Mouse (Mus musculus) hindbrain, postnatal 0 days (tissue): ENCODE results near the gene Ets1. TPM values are rescaled to one million over a fixed set of nuclear protein-coding genes. Genes with fewer than 3 reads are reported as not detected.

ENCODE experiments used
- ATAC-seq: fragments of 200-750 bp; cut with Nextera tagmentation; 2 replicates; pipeline ENCODE4 v1.8.0; 2017; ENCODE audit warnings: mild to moderate bottlenecking, moderate TSS enrichment, moderate library complexity
- DNase-seq: peaks from one replicate; pipeline ENCODE4 v3.0.0-alpha.2; 2015; ENCODE audit warnings: low spot score
- H3K27ac ChIP-seq: fragments of 300-500 bp; sonication (generic); 2 replicates; pipeline ENCODE4 v1.5.1; 2014; ENCODE audit warnings: mild to moderate bottlenecking
- H3K27me3 ChIP-seq: fragments of 300-500 bp; sonication (generic); 2 replicates; pipeline ENCODE4 v1.6.1; 2014; ENCODE audit warnings: low read length, mixed read lengths; ENCODE audit not compliant: insufficient read depth
- H3K36me3 ChIP-seq: fragments of 300-500 bp; sonication (generic); 2 replicates; pipeline ENCODE4 v1.6.1; 2014; ENCODE audit warnings: low read length, mixed read lengths; ENCODE audit not compliant: insufficient read depth
- H3K4me1 ChIP-seq: fragments of 300-500 bp; sonication (generic); 2 replicates; pipeline ENCODE4 v1.6.1; 2014; ENCODE audit warnings: antibody characterized with exemption, low read length, mixed read lengths; ENCODE audit not compliant: insufficient read depth
- H3K4me2 ChIP-seq: fragments of 300-500 bp; sonication (generic); 2 replicates; pipeline ENCODE4 v1.6.1; 2014; ENCODE audit warnings: low read depth, mild to moderate bottlenecking, low read length, moderate library complexity, mixed read lengths
- H3K4me3 ChIP-seq: fragments of 300-500 bp; sonication (generic); 2 replicates; pipeline ENCODE4 v1.5.1; 2014; ENCODE audit warnings: low read length
- H3K9ac ChIP-seq: fragments of 300-500 bp; sonication (generic); replicated peaks from 2 replicates; pipeline ENCODE4 v1.6.1; 2014; ENCODE audit warnings: mild to moderate bottlenecking, low read length, moderate library complexity, mixed read lengths
- H3K9me3 ChIP-seq: fragments of 300-500 bp; sonication (generic); 2 replicates; pipeline ENCODE4 v1.6.1; 2016; ENCODE audit warnings: low read length, mixed read lengths
- CTCF ChIP-seq: IDR thresholded peaks from 2 replicates; pipeline ENCODE4 v1.5.1; 2016; ENCODE audit warnings: antibody characterized with exemption, control low read depth, low read depth
- WGBS: fragments of 180-500 bp; shearing (Covaris S2); extraction: QIAGEN DNeasy Blood & Tissue Kit; methylation state at CpG from one replicate; pipeline ENCODE4 v1.1.7; 2014; 5-methylcytosine and 5-hydroxymethylcytosine counted together
- polyA plus RNA-seq: library from polyadenylated mRNA; unstranded; fragments of >200 nt; fragmentation: Nextera tagmentation; extraction: Ambion mirVana; gene quantifications from 2 replicates; pipeline ENCODE4 v1.2.1, GENCODE M21; 2015
- total RNA-seq: library from RNA; depleted of rRNA; stranded (reverse); fragments of >200 nt; gene quantifications from 2 replicates; pipeline ENCODE4 v1.2.3, GENCODE M21; 2014

The Ets1 gene
- total and polyA plus RNA-seq, 2 experiments from 2014 or later = 9.9 to 14.0 TPM

DNA sequence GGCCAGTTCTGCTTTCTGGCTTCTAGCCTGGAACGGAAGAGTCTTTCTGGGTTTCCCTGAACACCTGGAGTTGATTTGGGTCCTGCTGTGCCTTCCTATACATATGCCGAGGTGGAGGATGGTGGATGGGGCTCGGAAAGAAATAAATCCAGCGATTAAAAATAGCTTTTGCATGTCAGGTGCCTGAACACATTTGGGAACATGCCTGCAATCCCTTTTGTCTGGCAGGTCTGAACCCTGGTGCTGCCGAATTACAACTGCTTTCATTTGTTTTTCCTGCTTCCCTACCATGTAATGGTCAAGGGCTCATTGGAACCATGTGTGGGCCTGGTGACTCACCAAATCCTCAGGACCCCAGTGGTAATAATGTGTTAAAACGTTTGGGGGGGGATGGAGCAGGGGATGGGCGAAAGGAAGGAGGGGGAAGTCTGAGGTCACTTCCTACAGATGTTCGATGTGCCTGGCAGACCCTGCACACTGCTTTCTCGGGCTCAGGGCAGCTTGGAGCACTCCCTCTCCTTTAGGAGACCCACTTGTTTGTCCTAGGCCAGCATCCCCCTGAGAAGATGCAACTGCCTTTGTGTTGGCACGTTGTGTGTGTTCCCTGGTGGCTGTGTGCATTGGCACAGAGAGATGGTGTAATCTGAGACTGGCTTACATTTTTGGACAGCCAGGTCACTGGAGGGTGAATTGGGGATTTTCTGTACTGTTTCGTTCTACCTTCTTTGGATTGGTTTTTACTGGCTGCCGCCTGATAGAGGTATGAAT lies 84.4 kb downstream of the Ets1 start:
- no peaks in the 10 kb centered on the region for H3K27me3 ChIP-seq
- peaks cover 5% of the 10 kb centered on the region; the same call in 1 of the 2 replicates for H3K4me1 ChIP-seq
- H3K4me3 ChIP-seq = no peak overlapping the region
- ATAC-seq (no peak), DNase-seq (no peak)
- no peaks in the 10 kb centered on the region for H3K9me3 ChIP-seq
- no peak overlapping the region for H3K9ac ChIP-seq
- 51% methylated on average over 12 of the region's 12 CpGs for WGBS
- H3K27ac ChIP-seq = no peak overlapping the region
- H3K36me3 ChIP-seq = no peaks in the 10 kb centered on the region
- no peak for TF ChIP-seq CTCF
- H3K4me2 ChIP-seq = no peak overlapping the region

DNA sequence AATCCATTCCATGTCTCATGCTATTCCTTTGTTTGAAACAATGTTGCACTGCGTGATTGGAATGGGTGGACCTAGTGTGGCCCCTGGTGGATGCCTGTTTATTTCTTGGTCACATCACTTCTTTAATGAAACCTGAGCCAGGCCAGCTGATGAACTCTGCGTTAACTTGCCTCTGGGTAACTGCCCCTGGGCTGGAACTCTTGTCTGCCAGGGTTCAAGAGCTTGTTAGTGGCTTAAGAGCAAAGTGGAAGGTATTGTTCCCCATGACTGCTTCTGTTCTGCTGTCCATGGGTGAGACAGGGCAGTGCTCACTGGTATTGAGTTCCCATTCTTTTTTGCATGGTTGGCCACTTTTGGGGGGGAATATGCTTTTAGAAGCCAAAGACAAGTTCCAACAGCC lies 85.1 kb downstream of the Ets1 start:
- peaks cover 3% of the 10 kb centered on the region; the same call in 1 of the 2 replicates for H3K4me1 ChIP-seq
- no peaks in the 10 kb centered on the region for H3K9me3 ChIP-seq
- no peak overlapping the region for H3K4me3 ChIP-seq
- no peak for TF ChIP-seq CTCF
- H3K36me3 ChIP-seq = no peaks in the 10 kb centered on the region
- H3K4me2 ChIP-seq = no peak overlapping the region
- 64% methylated on average over 2 of the region's 2 CpGs for WGBS
- no peak for ATAC-seq
- no peak overlapping the region for H3K9ac ChIP-seq
- DNase-seq = no peak
- no peaks in the 10 kb centered on the region for H3K27me3 ChIP-seq
- H3K27ac ChIP-seq = no peak overlapping the region

DNA sequence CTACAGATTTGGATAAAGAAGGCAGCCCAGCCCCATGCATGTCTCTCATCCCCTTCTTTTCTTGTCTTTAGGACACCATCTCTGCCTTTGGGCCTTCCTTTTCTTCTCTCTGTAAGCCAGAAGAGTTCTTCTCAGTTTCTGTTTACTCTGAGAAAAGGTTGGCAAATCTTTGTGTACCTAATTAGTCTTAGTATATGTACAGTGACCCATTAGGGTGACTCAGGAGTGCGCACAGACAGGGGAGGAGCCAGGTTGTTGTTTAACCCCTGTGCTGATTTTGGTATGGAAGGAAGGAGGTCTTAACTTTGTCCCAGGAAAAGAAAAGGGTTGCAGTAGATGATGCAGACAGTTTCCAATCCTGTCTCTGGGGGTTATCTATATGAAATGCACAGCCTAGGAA lies 86.2 kb downstream of the Ets1 start:
- no peak overlapping the region for H3K9ac ChIP-seq
- H3K4me1 ChIP-seq = no peaks in the 10 kb centered on the region; the same call in 1 of the 2 replicates
- no peak for TF ChIP-seq CTCF
- H3K4me3 ChIP-seq = no peak overlapping the region
- WGBS = 85% methylated on average over 1 of the region's 1 CpGs
- H3K4me2 ChIP-seq = no peak overlapping the region
- H3K27me3 ChIP-seq = no peaks in the 10 kb centered on the region
- H3K27ac ChIP-seq = no peak overlapping the region
- H3K9me3 ChIP-seq = no peaks in the 10 kb centered on the region
- ATAC-seq (no peak), DNase-seq (no peak)
- H3K36me3 ChIP-seq = no peaks in the 10 kb centered on the region

DNA sequence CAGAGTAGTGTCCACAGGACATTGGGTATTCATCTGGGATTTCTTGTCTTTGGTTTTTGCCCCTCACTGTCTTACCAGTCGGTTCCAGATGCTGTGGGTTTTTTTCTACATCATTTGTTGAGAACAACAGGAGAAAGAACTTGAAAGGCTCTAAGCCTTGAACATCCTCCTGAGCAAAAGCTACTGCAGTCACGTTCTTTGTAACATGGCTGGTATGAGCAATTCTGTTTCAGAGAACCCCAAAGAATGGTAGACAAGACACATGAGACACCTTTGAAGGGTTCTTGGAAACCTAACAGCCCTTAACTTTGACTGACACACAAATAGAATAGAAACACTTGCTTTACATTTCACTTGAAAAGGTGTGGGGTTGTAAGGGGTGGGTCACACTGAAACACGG lies 86.9 kb downstream of the Ets1 start:
- H3K27ac ChIP-seq = no peak overlapping the region
- H3K27me3 ChIP-seq = no peaks in the 10 kb centered on the region
- H3K9me3 ChIP-seq = no peaks in the 10 kb centered on the region
- no peaks in the 10 kb centered on the region for H3K4me1 ChIP-seq
- H3K4me2 ChIP-seq = no peak overlapping the region
- DNase-seq (no peak), ATAC-seq (no peak)
- no peaks in the 10 kb centered on the region for H3K36me3 ChIP-seq
- no peak overlapping the region for H3K4me3 ChIP-seq
- WGBS = 67% methylated on average over 3 of the region's 3 CpGs
- TF ChIP-seq CTCF = no peak
- no peak overlapping the region for H3K9ac ChIP-seq

DNA sequence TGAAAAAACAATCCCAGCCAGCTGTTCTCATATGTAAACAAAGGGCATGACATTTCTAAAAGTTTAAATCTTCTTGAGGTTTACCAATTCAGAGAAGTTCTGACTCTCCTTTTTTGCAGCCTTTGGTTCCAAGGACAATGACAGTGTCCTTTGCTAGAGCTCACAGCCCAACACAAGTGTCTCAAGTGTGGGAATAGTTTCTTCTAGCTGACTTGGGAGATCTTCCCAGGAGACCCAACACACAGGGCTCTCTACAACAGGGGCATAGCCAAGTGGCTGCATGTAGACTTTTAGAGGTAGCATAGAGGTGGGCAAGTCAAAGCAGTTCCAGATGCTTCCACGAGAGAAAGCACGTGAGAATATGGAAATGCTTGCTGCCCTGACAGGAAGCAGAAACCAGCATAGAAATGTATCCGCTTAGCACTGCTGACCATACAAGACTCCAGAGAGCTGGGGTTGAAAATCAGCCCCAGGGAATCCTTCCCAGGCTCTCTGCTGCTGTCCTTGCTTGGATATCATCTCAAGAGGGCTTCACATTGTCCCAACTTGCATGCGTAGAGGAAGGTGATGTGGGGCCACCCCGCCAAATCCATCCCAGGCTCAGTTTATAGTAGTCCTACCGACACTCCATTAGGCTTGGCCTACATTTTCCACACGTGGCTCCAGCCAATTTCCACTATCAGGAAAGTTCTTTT lies 88.3 kb downstream of the Ets1 start:
- H3K4me1 ChIP-seq = no peaks in the 10 kb centered on the region
- WGBS = 86% methylated on average over 7 of the region's 7 CpGs
- H3K27me3 ChIP-seq = no peaks in the 10 kb centered on the region
- no peak overlapping the region for H3K27ac ChIP-seq
- no peaks in the 10 kb centered on the region for H3K9me3 ChIP-seq
- DNase-seq (no peak), ATAC-seq (no peak)
- H3K4me3 ChIP-seq = no peak overlapping the region
- H3K4me2 ChIP-seq = no peak overlapping the region
- TF ChIP-seq CTCF = no peak
- no peaks in the 10 kb centered on the region; the same call in 1 of the 2 replicates for H3K36me3 ChIP-seq
- no peak overlapping the region for H3K9ac ChIP-seq

DNA sequence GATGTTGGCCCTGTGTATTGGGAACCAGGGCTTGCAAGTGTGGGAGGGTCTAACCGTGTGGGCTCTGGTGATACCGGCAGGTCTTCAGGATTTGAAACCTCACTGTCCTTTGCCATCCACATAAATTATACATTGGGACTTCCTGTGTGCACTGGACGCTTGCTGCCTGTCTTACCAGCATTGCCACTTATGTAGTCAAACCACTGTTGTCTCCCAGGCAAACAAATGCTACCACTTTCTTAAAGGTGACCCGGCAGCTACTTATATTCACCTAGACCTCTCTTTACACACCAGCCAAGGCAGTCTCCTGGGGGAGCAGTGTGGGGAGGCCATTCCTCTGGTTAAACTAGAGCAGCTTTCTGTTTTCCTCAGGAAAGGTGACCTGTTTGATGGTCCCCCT lies 89.9 kb downstream of the Ets1 start:
- Histone ChIP-seq H3K36me3 (no peaks in the 10 kb centered on the region; the same call in 1 of the 2 replicates), H3K4me1 (no peaks in the 10 kb centered on the region), H3K4me2 (no peak overlapping the region), H3K27me3 (no peaks in the 10 kb centered on the region), H3K27ac (no peak overlapping the region), H3K4me3 (no peak overlapping the region), H3K9me3 (no peaks in the 10 kb centered on the region), H3K9ac (no peak overlapping the region)
- TF ChIP-seq CTCF = no peak
- WGBS = 92% methylated on average over 4 of the region's 4 CpGs
- ATAC-seq (no peak), DNase-seq (no peak)

DNA sequence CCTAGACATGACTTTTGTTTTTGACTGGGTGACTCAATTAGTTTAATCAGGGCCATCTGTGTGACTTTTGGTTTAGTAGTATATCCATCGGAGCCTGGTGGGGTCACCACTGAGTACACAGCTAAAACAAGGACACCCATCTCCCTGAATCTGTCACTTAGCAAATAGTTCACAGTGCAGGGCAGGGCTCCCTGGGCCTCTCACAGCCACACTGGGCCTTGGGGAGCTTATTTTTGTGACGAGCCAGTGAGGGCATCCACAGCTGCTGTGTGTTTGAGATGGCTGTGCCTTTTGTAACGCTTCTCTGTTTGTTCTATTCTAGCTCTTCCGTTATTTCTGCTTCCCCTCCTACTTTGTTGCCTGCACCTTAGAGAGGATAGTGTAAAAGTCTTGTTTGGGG lies 90.6 kb downstream of the Ets1 start:
- no peak for TF ChIP-seq CTCF
- DNase-seq = no peak
- Histone ChIP-seq H3K4me2 (no peak overlapping the region), H3K27ac (no peak overlapping the region), H3K9ac (no peak overlapping the region), H3K27me3 (no peaks in the 10 kb centered on the region), H3K9me3 (no peaks in the 10 kb centered on the region), H3K4me3 (no peak overlapping the region), H3K36me3 (no peaks in the 10 kb centered on the region; the same call in 1 of the 2 replicates), H3K4me1 (no peaks in the 10 kb centered on the region)
- no peak for ATAC-seq
- WGBS = 87% methylated on average over 4 of the region's 4 CpGs
